Mouse (Mus musculus) cerebellum, adult 11 months (tissue): ENCODE data around the gene OR5BS1P.
"Not testable (repeated sequence)": the region's sequence is repeated elsewhere in the genome, so short reads cannot be mapped to it uniquely, and the experiment has no call there.

ENCODE experiments used
- DNase-seq: peaks from one replicate; pipeline ENCODE4 v3.0.0; 2022

The OR5BS1P gene

DNA sequence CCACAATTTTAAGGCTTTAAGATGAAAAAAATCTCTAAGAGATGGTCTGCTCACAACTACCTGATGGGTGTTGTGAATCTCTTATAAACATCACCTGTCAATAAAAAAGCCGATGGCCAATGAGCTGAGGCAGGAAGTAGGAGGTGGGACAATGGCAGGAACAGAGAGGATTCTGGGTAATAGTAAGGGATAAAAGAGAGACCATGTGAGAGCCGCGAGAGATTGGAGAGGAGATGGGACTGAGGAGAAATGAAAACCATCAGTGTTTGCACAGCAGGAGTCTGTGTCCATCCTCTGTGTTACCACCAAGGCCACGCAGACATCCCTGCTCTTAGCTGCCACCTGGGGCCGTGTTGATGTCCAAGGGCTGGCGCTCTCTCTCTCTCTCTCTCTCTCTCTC, 37.6 kb downstream of the OR5BS1P start:
- no peak for DNase-seq

DNA sequence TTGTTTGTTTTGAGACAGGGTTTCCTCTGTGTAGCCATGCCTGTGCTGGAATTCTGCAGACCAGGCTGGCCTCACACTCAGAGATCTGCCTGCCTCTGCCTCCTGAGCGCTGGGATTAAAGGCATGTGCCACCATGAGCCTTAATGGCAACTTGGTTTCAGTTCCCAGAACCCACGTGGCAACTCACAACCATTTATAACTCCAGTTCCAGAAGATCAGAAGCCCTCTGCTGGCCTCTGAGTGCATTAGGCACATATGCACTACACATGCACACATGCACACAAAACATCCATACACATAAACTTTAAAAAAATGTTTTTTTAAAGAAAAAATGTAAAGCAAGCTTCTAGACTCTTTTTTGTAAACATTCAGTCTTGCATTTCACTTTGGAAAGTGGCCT, 39.7 kb downstream of the OR5BS1P start:
- no peak for DNase-seq

DNA sequence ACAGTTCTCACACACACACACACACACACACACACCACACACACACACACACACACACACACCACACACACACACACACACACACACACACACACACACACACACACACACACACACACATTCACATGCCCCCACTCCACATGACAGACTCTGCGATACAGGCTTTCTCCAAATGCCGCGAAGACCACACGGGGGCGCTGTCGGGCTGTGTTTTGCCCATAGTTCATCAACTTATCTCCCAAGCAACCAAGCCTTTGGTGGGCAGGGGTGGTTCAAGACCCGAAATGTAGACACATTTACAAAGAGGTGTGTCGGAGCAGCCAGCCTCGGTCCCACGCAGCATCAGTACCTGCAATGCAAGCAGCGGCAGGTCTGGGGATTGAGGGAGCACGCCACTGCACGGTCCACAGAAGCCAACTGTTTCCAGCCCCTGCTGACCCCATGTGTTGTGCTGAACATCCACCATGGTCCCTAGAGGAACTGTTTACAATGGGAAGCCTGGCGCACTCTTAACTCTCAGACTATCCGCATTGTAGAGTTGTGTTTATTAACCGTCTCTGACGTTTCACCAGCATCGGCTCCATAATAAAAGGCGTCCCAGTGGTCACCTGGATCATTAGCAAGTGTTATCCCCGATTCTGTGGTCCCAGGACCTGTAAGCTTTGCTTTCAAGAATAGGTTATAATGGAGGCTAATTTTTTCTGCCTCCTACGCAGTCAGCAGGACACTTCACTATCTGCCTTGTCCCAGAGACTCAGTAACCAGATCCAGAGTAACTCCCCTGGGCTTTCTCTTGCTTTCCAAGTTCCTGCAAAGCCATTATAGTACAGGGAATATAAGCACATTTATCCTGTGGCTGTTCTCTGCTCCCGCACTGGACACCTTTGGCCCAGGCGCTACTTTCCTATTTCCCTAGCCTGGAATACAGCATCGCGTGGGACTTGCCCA, 41.0 kb downstream of the OR5BS1P start:
- DNase-seq, result peak; percentile 64

DNA sequence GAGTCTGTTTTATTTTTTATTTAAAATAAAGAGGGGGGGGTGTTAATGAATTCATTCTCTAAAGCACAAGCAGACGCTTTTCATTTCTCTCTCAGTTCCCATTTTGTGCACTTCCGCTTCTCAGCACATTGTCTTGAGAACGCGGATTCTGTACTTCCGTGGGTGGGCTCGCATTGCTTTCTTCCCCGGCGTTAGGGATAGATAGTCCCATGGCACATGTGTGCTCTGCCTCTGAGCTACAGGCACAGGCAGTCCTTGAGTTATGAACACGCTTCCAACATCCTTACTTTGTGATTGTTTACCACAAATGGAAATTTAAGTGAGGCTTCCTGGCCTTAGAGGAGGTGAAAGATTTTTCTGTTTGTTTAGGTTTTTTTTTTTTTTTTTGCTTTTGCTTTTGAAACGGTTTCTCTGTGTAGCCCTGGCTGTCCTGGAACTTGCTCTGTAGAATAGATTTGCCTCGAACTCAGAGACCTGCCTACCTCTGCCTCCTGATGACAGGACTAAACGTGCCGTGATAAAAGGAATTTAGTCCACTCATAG, 41.8 kb downstream of the OR5BS1P start:
- no peak for DNase-seq

DNA sequence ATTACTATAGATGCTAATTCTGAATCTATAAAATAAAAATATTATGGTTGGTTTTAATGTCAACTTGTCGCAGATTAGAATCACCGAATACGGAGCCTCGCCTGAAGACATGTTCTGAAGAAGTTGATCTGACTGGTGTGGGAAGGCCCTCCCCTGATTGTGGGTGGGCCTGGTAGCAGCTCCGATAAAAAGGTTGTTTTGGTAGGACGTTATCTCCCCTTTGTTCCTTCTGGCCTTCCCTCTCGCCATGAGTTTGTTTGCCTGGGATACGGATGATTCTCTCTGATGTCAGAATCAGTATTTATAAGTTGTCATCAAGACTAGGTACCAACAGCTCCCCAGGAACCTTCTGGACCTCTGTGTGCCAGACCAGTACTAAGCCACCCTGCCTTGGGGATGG, 42.5 kb downstream of the OR5BS1P start:
- DNase-seq, result no peak

- peak; percentile 38 for DNase-seq
Measured at GRCm38 (mm10) chr15:98512799-98513321, 43.2 kb downstream of the OR5BS1P start.

DNA sequence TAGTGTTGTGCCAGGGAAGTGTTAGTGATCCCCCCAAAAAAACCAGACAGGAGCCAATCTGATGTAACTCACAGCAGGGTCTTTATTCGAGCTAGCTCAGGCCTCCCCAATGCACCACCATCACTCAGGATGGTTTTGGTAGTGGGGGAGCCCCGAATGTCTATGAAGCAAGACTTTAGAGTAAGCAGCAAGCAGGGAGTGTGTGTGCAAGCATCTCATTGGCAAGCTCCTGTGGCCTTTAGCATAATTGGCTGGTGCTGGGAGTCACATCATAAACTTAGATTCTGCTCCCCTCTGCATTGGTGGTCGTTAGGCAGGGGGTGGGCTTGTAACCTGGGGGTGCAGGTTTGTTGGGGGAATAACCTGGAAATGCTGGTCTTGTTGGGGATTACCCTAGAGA, 44.0 kb downstream of the OR5BS1P start:
- DNase-seq, result not testable (repeated sequence)

DNA sequence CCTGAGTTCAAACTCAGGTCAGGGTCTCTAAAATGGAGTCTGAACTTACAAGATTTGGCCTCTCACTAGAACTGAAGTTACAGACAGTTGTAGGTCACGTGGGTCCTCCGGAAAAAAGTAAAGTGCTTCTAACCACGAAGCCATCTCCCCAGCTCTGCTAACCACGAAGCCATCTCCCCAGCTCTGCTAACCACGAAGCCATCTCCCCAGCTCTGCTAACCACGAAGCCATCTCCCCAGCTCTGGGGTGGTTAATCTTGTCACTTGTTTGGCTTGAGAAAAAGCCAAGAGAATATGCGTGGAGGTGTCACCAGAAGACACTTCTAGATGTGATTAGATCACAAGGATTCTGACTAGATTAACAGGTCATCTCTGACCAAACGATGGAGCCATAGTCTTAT, 44.5 kb downstream of the OR5BS1P start:
- no peak for DNase-seq

- not testable (repeated sequence) for DNase-seq
Measured at GRCm38 (mm10) chr15:98514845-98515244, 45.1 kb downstream of the OR5BS1P start.

GRCm38 (mm10) chr15:98517380-98518355, 48.0 kb downstream of the OR5BS1P start:
- peak; percentile 50 for DNase-seq

GRCm38 (mm10) chr15:98521245-98521644, 51.5 kb downstream of the OR5BS1P start:
- DNase-seq, result no peak

GRCm38 (mm10) chr15:98526057-98526456, 56.4 kb downstream of the OR5BS1P start:
- no peak for DNase-seq

DNA sequence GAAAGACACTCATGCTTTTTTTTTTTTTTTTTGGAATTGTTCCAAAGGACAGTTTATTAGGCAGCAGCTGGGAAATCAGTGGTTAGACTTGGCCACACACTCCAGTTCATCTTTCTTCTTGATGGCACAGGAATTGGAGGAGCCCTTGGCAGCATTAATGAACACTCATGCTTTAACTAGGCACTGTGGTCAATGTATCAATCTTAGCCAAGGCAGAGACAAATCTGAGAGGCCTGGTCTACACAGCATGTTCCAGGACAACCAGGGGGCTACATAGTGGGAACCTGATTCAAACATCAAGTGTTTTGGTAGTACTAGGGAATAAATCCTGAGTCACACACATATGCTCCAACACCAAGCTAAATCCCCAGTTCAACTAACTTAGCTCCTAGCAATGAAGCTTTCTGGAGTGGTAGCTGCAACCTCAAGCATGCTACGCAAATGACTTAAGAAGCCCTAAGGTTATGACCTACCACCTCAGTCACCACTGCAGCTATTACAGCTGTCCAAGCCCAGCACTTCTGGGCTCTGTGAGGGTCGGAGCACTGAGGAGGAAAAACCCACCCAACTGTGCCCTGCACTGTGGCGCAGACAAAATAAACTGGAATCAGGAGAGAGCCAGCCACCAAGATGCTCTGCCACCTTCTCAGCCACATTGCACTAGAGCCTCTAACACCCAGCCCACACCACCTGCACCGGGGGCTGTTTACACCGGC, 57.5 kb downstream of the OR5BS1P start:
- DNase-seq, result no peak

DNA sequence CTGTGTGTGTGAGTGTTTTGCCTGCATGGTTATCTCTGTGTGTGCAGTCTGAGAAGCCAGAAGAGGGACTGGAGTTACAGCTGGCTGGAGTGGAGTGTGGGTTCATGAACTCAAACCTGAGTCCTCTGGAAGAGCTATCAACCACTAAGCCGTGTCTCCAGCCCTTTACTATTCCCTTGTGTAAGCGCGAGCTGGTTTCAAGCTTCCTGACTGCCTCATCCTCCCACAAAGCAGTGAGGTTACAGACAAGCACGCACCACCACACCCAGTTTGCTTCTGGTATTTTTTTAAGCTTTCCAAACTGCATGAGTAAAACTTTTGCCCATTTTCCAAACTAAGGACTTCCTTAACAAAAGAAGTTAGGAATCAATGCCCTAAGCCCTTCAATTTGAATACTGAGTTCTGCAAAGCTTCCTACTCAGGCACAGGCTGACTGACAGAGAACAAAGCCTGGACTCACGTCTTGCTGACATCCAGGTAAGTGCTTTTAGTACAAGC, 58.4 kb downstream of the OR5BS1P start:
- DNase-seq, result no peak
